In the genomic region with DNA sequence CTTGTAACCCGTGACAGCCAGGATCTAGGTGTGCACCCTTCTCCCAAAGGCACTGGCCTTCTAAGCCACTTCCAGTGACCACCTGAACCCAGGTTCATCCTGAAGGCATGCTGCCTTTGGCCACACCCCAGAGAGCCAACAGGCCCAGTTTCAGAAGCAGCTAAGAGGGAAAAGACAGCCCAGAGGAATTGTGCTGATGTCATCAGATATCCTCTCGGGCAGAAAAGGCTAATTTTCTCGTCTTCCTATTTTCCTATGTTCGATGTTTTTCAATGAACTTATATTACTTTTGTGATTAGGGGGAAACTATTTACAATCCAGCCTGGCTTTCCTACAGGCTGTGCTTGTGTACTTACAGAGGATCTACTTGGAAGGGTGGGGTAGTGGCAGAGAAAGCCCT, we compare ENCODE assay signal across 37 mouse cellular contexts. TPM values are rescaled to one million over a fixed set of nuclear protein-coding genes. Genes with fewer than 3 reads are reported as not detected.
"Had no signal": no experiment of that assay in that cellular context is flagged by ENCODE, and none has a peak within 500 bp of the region (broad histone marks: within the 10 kb centered on the region; RNA-seq: fewer than 3 reads in every experiment).

No protein-coding gene starts in this region.

- H3K4me2 ChIP-seq: heart, embryonic 11.5 days; heart, embryonic 13.5 days; heart, embryonic 15.5 days; hindbrain, embryonic 12.5 days; hindbrain, embryonic 14.5 days; intestine, embryonic 15.5 days; kidney, embryonic 15.5 days; limb, embryonic 13.5 days; limb, embryonic 15.5 days; liver, embryonic 12.5 days had no signal

- H3K4me1 ChIP-seq: heart, embryonic 13.5 days; heart, embryonic 15.5 days; intestine, embryonic 15.5 days; limb, embryonic 13.5 days; limb, embryonic 15.5 days; liver, embryonic 12.5 days had no signal

- H3K36me3 ChIP-seq: heart, embryonic 13.5 days; heart, embryonic 15.5 days; hindbrain, embryonic 10.5 days; hindbrain, embryonic 12.5 days; intestine, embryonic 15.5 days; kidney, embryonic 15.5 days; limb, embryonic 13.5 days; limb, embryonic 15.5 days; liver, embryonic 12.5 days had no signal

- DNase-seq: gastrocnemius, adult 2 months; gastrocnemius, postnatal 10 days; gastrocnemius, postnatal 25 days; heart, adult 2 months; heart, postnatal 14 days; heart, postnatal 4 days; kidney, adult 11 months; kidney, adult 2 months; kidney, adult 9 months; kidney, postnatal 25 days; layer of hippocampus, adult 9-11 months; layer of hippocampus, postnatal 36 days; left cerebral cortex, postnatal 4 days had no signal

- H3K9me3 ChIP-seq: heart, embryonic 13.5 days; heart, embryonic 15.5 days; hindbrain, embryonic 10.5 days; hindbrain, embryonic 12.5 days; intestine, embryonic 15.5 days; kidney, embryonic 15.5 days; limb, embryonic 13.5 days; limb, embryonic 15.5 days; liver, embryonic 12.5 days had no signal

- H3K27ac ChIP-seq: gastrocnemius, adult 2 months; heart, adult 2 months; heart, embryonic 13.5 days; heart, embryonic 15.5 days; hindbrain, embryonic 10.5 days; hindbrain, embryonic 12.5 days; hindbrain, embryonic 14.5 days; intestine, embryonic 15.5 days; kidney, embryonic 15.5 days; kidney, postnatal 0 days; limb, embryonic 13.5 days; limb, embryonic 15.5 days; liver, embryonic 12.5 days; liver, embryonic 14.5 days had no signal

- H3K9ac ChIP-seq: heart, embryonic 13.5 days; heart, embryonic 15.5 days; hindbrain, embryonic 12.5 days; hindbrain, embryonic 14.5 days; intestine, embryonic 15.5 days; kidney, embryonic 15.5 days; limb, embryonic 13.5 days; limb, embryonic 15.5 days; liver, embryonic 12.5 days; liver, embryonic 14.5 days had no signal

- H3K4me3 ChIP-seq: gastrocnemius, adult 2 months; heart, adult 2 months; heart, embryonic 13.5 days; heart, embryonic 15.5 days; hindbrain, embryonic 10.5 days; hindbrain, embryonic 12.5 days; intestine, embryonic 15.5 days; kidney, embryonic 15.5 days; limb, embryonic 13.5 days; limb, embryonic 15.5 days; liver, embryonic 12.5 days had no signal

- ATAC-seq: hindbrain, embryonic 16.5 days; inflammation-experienced regulatory T-cells, adult 6 months; intestine, embryonic 15.5 days; liver, embryonic 12.5 days had no signal

- H3K27me3 ChIP-seq: heart, embryonic 15.5 days; hindbrain, embryonic 12.5 days; intestine, embryonic 15.5 days; kidney, embryonic 15.5 days; limb, embryonic 13.5 days; limb, embryonic 15.5 days had no signal

RNA-seq across cellular contexts. Expression of gene Nkx1-2, which starts 58.8 kb away (rescaled TPM):
- total RNA-seq: gastrocnemius, adult 2 months; gastrocnemius, postnatal 10 days; gastrocnemius, postnatal 25 days; gastrocnemius, postnatal 4 days; granulocyte monocyte progenitor cell, adult 5-6 weeks; heart, adult 2 months; heart, postnatal 14 days; heart, postnatal 4 days; layer of hippocampus, adult 18-20 months; layer of hippocampus, postnatal 14 days; layer of hippocampus, postnatal 36 days; left cerebral cortex, postnatal 10 days; left cerebral cortex, postnatal 25 days; left cerebral cortex, postnatal 4 days; liver, adult 2 months had no signal
- polyA plus RNA-seq: heart, adult 2 months; heart, embryonic 13.5 days; heart, embryonic 15.5 days; heart, postnatal 0 days; inflammation-experienced regulatory T-cells, adult 6 months; kidney, adult 2 months; kidney, embryonic 15.5 days; large intestine, adult 2 months; liver, adult 2 months; liver, embryonic 12.5 days had no signal
